Mouse (Mus musculus): ENCODE data around the gene Fbln5.

Gene Fbln5

GRCm38 (mm10) chr12:101818608-101819370 lies at the start of gene Fbln5:
Gene Fbln5, minus strand, starts transcription at chr12:101819055.
- no peak for DNase-seq (ENCODE audit: low spot score in 2 of 2)

GRCm38 (mm10) chr12:101862286-101862964 lies 43.6 kb upstream of the Fbln5 start:
- DNase-seq (ENCODE audit: low spot score in 2 of 2), result no peak

DNA sequence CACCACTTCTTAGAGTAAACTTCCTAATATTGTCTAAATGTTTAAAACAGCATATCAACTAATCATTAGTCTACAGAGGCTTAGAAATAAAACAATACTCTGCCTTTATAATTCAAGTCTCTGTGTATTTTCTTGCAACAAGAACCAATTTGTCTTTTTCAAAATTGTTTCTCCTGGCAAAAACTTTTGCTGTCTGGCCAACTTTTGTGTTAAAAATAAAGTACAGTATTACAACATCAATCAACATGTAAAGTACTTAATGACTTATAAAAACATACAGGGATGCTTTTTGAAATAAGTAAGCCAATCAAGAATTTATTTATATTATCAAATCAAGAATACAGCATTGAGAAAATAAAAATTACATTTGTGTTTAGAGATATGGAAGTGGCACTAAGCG lies 41.4 kb upstream of the Fbln5 start:
- DNase-seq (ENCODE audit: low spot score in 2 of 2), result no peak

DNA sequence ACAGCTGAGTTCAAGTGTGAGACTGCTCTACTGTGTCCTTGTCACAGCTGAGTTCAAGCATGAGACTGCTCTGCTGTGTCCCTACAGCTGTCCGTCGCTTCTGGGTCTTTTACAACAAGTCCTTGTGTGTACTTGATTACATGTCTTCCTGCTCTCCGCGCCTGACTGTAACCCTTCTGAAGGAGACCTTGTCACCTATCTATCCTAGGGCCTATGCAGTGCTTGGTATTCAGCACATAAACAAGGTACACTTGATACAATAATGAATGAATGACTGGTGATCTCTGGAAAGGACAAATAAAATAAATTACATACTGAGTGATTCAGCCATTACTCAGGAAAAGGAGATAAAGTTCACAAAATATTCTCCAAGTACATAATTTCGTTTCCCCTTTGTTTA lies 39.2 kb upstream of the Fbln5 start:
- DNase-seq (ENCODE audit: low spot score in 2 of 2), result no peak

- DNase-seq (ENCODE audit: low spot score in 2 of 2), result no peak
These were observed 35.5 kb upstream of the Fbln5 start for GRCm38 (mm10) chr12:101854336-101854735.

- DNase-seq (ENCODE audit: low spot score in 2 of 2), result no peak
These were observed 33.1 kb upstream of the Fbln5 start for GRCm38 (mm10) chr12:101851846-101852564.

DNA sequence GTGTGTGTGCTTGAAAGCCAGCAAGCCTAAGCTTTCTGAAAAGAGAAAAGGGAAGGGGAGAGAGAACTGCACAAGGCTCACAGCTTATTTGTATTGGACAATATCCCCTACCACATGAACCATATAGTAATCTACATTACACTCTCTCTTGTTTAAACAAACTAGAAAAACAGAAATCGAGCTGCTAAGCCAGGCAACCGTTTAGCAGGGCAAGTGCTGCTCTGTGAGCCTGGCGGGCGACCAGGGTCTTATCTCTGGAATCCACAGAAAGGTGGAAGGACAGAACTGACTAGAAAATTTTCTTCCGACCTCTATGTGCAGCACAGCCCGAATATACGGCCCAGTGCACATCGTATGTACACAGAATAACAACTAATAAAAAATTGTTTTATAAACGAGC lies 32.5 kb upstream of the Fbln5 start:
- no peak for DNase-seq (ENCODE audit: low spot score in 2 of 2)

- no peak for DNase-seq (ENCODE audit: low spot score in 2 of 2)
These were observed 17.9 kb upstream of the Fbln5 start for GRCm38 (mm10) chr12:101836546-101837274.

- DNase-seq (ENCODE audit: low spot score in 2 of 2), result no peak
These were observed 15.9 kb upstream of the Fbln5 start for GRCm38 (mm10) chr12:101834715-101835114.

GRCm38 (mm10) chr12:101833776-101834175 lies 14.9 kb upstream of the Fbln5 start:
- DNase-seq (ENCODE audit: low spot score in 2 of 2), result no peak

- DNase-seq (ENCODE audit: low spot score in 2 of 2), result no peak
These were observed 14.3 kb upstream of the Fbln5 start for GRCm38 (mm10) chr12:101833115-101833506.

DNA sequence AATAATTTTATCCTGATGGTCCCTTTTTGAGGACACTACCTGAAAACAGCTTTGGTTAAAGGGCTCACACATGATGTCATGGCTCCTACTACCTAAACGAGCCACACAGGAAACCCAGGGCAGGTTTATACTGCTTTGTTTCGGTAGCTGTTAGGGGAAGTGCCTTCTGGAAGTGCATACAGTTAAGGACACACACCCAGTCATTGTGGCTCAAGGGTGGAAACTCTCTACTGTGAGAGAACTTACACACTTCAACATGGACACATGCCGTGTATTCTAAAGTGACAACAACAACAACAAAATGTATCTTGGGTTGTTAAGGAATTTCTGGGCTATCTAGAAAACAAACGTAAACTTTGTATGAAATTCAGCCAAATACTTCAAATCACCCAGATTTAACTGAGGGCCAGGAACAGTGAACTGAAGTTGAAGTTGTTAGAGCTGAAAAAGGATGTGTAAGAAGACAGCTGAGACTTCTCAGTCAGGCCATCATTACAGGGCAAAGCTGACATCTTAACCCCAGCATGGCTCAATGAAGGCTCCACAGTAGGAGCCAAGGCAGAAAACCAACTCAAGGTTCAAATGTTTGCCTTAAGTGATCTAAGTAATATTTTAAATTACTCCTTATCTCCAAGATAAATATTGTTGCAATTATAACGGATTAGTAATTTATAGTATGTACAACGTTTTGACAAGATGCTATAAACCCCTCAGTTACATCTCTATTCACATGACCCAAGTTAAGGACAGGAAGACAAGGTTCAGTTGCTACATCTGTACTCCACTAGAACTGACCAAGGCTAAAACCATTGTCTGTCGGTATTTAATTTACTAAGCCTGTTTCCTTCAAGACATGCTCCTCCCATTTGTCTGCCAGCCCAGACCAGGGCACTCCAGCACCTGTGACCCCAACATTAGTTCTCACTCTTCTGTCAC lies 13.6 kb upstream of the Fbln5 start:
- no peak for DNase-seq (ENCODE audit: low spot score in 2 of 2)

DNA sequence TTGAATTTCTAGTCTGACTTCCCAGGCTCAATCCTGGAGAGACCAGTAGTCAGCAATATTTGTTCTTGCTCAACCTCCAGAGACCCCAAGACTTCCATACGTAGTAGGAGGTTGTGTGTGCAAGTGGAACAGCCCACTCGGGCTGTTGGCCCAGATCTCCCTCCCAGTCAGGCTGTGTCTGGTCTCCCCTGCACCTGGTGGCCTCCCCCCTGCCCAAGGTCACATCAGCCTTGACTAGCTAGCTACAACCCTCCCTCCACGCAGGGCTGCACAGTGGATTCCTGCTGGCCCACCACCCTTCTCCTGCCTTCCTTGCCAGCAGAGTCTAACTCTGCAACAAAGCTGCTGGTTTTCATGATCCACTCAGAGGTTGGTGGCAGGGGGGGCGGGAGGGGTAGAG lies 12.4 kb upstream of the Fbln5 start:
- DNase-seq (ENCODE audit: low spot score in 2 of 2), result no peak

GRCm38 (mm10) chr12:101823161-101823560 lies 4.3 kb upstream of the Fbln5 start:
- no peak for DNase-seq (ENCODE audit: low spot score in 2 of 2)

GRCm38 (mm10) chr12:101821596-101821995 lies 2.7 kb upstream of the Fbln5 start:
- no peak for DNase-seq (ENCODE audit: low spot score in 2 of 2)

DNA sequence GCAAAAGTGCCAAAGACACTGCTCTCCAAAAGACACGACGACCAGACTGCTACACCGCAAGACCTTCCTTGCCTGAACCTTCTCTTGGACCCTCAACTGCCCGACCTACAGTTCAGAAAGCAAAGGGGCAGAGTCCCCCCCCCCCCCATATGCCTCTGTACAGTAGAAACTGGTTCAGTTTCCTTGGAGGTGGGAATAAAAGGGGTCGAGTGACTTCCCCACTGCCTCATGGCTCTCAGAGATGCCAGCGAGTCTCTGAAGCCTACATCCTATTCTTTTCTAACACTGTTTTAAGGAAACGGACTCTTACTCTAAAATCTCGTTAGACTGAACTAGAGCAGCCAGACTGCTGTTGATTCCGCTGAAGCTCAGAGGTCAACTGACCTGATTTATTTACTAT lies 715 bp upstream of the Fbln5 start:
- DNase-seq (ENCODE audit: low spot score in 2 of 2), result no peak

DNA sequence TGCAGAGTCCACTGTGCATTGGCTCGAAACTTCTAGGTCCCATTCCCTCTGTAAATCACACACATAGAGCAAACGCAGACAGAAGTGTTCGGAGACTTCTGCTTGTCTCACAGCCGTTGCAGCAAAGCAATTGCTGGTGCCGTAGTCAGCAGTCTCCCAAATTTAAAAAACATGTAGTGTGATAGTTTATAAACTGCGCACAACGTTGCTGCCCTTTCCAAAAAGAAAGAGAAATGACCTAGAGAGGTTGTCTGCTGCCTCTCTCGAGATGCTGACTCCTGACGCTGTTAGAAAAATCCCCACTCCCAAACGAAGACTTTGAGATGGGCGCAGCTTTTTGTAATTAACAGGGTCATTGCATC lies 628 bp downstream of the Fbln5 start:
- DNase-seq (ENCODE audit: low spot score in 2 of 2), result no peak

GRCm38 (mm10) chr12:101816810-101817209 lies 2.0 kb downstream of the Fbln5 start:
- no peak for DNase-seq (ENCODE audit: low spot score in 2 of 2)

- no peak for DNase-seq (ENCODE audit: low spot score in 2 of 2)
These were observed 3.1 kb downstream of the Fbln5 start for GRCm38 (mm10) chr12:101815796-101816195.

- DNase-seq (ENCODE audit: low spot score in 2 of 2), result no peak
These were observed 4.4 kb downstream of the Fbln5 start for GRCm38 (mm10) chr12:101814423-101814822.

GRCm38 (mm10) chr12:101811181-101811580 lies 7.7 kb downstream of the Fbln5 start:
- no peak for DNase-seq (ENCODE audit: low spot score in 2 of 2)

All from right cerebral cortex, postnatal 36 days (tissue).